Mouse (Mus musculus) ES-Bruce4 (cell line): ENCODE data around the gene Scamp2.

ENCODE experiments used
- CTCF ChIP-seq: IDR thresholded peaks from one replicate; pipeline ENCODE4 v1.8.1; 2011; ENCODE audit warnings: low read depth, low read length
- EP300 ChIP-seq: IDR thresholded peaks from 2 replicates; pipeline ENCODE4 v1.6.1; 2011; ENCODE audit warnings: low read depth, low read length; ENCODE audit not compliant: insufficient read depth
- POLR2A ChIP-seq: IDR thresholded peaks from one replicate; pipeline ENCODE4 v1.8.1; 2011; ENCODE audit warnings: low read length; ENCODE audit not compliant: insufficient read depth

DNA sequence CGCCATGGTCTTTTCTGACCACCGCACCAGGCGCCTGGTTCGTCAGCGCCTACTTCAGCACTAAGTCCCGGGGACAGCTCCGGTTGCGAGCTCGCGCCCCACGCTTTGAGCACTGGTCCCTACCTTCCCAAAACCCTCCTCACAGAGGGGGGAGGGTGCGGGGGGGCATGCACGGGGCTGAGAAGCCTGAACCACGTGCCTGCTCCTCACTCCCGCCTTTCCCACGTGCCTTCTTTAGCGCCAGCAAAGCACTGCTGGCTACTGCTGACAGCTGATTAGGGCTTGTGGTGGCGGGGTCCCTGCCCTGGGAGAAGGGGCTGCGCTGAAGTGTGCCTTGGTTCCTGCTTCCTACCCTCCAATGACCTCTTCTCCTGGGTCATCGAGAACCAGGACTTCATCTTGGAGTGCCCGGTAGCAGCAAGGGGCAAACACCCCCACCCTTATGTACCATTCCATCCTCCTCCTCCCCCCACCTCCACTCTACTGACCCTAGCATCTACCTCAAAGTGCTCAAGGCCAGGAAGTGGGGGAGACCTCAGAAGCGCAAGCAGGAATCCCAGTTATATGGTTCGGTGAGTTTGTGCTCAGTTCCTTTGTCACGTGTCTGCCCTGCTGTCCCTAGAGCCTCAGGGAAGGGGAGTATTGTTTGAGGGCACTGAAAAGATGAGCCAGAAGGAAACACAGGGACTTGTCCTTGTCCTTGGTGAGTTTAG lies 45.6 kb downstream of the Scamp2 start, which contains the start of gene Cplx3:
- TF ChIP-seq CTCF (no peak), POLR2A (no peak), EP300 (no peak)
